Comparison of ENCODE assay signal across 9 mouse cellular contexts in genomic region chr12:54697791-54698250, GRCm38 (mm10). TPM values are rescaled to one million over a fixed set of nuclear protein-coding genes. Genes with fewer than 3 reads are reported as not detected.
DNase-seq lines count a peak whose midpoint lies in the region; ATAC-seq and TF ChIP-seq lines count a peak whose summit lies in the region.
"Had no signal": no experiment of that assay in that cellular context is flagged by ENCODE, and none has a peak within 500 bp of the region (broad histone marks: within the 10 kb centered on the region; RNA-seq: fewer than 3 reads in every experiment).

No protein-coding gene starts in this region.

- intact Hi-C loops in left cerebral cortex, adult 2 months (cut with DNase I) = loop anchor here (5.0 kb wide), 1 partner anchor 309 kb away; no protein-coding TSS in a partner anchor

- no peak for TF ChIP-seq EP300 in liver, postnatal 0 days (IDR thresholded peaks at IDR 0.05; ENCODE audit: low read depth)
- no peak for TF ChIP-seq EP300 in liver, embryonic 14.5 days (IDR thresholded peaks at IDR 0.05; ENCODE audit: low read depth)

- H3K9me3 ChIP-seq in embryonic facial prominence, embryonic 13.5 days = no peaks in the 10 kb centered on the region
- no peaks in the 10 kb centered on the region for H3K9me3 ChIP-seq in embryonic facial prominence, embryonic 10.5 days
- no peaks in the 10 kb centered on the region for H3K9me3 ChIP-seq in liver, embryonic 12.5 days (replicated peaks)
- no peaks in the 10 kb centered on the region for H3K9me3 ChIP-seq in liver, postnatal 0 days (ENCODE audit: low read length)
- H3K9me3 ChIP-seq in liver, embryonic 14.5 days (ENCODE audit: control insufficient read depth, low read length) = no peaks in the 10 kb centered on the region
- H3K9me3 ChIP-seq: intestine, embryonic 15.5 days had no signal

- peak overlapping the region; percentile 46; the same call in 1 of the 2 replicates for H3K9ac ChIP-seq in embryonic facial prominence, embryonic 13.5 days
- peak overlapping the region; percentile 5; the same call in 1 of the 2 replicates for H3K9ac ChIP-seq in liver, embryonic 12.5 days
- H3K9ac ChIP-seq in liver, postnatal 0 days (replicated peaks) = no peak overlapping the region
- no peak overlapping the region; the same call in 1 of the 2 replicates for H3K9ac ChIP-seq in liver, embryonic 14.5 days (replicated peaks)
- H3K9ac ChIP-seq: intestine, embryonic 15.5 days had no signal

- no peak for TF ChIP-seq CTCF in liver, postnatal 0 days (IDR thresholded peaks at IDR 0.05; ENCODE audit: low read depth)
- no peak for TF ChIP-seq CTCF in liver, embryonic 14.5 days (IDR thresholded peaks at IDR 0.05; ENCODE audit: low read depth)
- TF ChIP-seq CTCF in left cerebral cortex, adult 2 months (IDR thresholded peaks at IDR 0.05) = no peak

- H3K27me3 ChIP-seq in embryonic facial prominence, embryonic 13.5 days = no peaks in the 10 kb centered on the region
- H3K27me3 ChIP-seq in embryonic facial prominence, embryonic 10.5 days (replicated peaks; ENCODE audit: low read depth, poor library complexity, severe bottlenecking) = no peaks in the 10 kb centered on the region
- H3K27me3 ChIP-seq in liver, embryonic 12.5 days (replicated peaks) = peaks cover 3% of the 10 kb centered on the region; the same call in 1 of the 2 replicates
- no peaks in the 10 kb centered on the region for H3K27me3 ChIP-seq in liver, postnatal 0 days (ENCODE audit: insufficient read depth, low read length)
- H3K27me3 ChIP-seq in liver, embryonic 14.5 days (ENCODE audit: control insufficient read depth, insufficient read depth, low read length) = no peaks in the 10 kb centered on the region
- H3K27me3 ChIP-seq: intestine, embryonic 15.5 days had no signal

- WGBS in embryonic facial prominence, embryonic 13.5 days = 58% methylated on average over 6 of the region's 6 CpGs
- WGBS in embryonic facial prominence, embryonic 10.5 days = 62% methylated on average over 6 of the region's 6 CpGs
- WGBS in liver, embryonic 12.5 days (ENCODE audit: insufficient replicate concordance) = 43% methylated on average over 6 of the region's 6 CpGs
- WGBS in liver, postnatal 0 days (ENCODE audit: insufficient replicate concordance) = 44% methylated on average over 6 of the region's 6 CpGs
- 40% methylated on average over 6 of the region's 6 CpGs for WGBS in liver, embryonic 14.5 days (ENCODE audit: insufficient replicate concordance)

- H3K4me2 ChIP-seq in embryonic facial prominence, embryonic 13.5 days = no peak overlapping the region
- peak overlapping the region; percentile 13 for H3K4me2 ChIP-seq in liver, embryonic 12.5 days
- H3K4me2 ChIP-seq in liver, postnatal 0 days (ENCODE audit: low read depth, low read length) = no peak overlapping the region
- peak overlapping the region; percentile 20; the same call in 1 of the 2 replicates for H3K4me2 ChIP-seq in liver, embryonic 14.5 days (ENCODE audit: low read depth)
- H3K4me2 ChIP-seq: intestine, embryonic 15.5 days had no signal

- H3K4me1 ChIP-seq in embryonic facial prominence, embryonic 13.5 days = peaks cover 7% of the 10 kb centered on the region; the same call in 1 of the 2 replicates
- H3K4me1 ChIP-seq in embryonic facial prominence, embryonic 10.5 days = peaks cover 4% of the 10 kb centered on the region
- H3K4me1 ChIP-seq in liver, embryonic 12.5 days = peaks cover 46% of the 10 kb centered on the region
- peaks cover 9% of the 10 kb centered on the region for H3K4me1 ChIP-seq in liver, postnatal 0 days (ENCODE audit: insufficient read depth)
- H3K4me1 ChIP-seq in liver, embryonic 14.5 days (replicated peaks; ENCODE audit: control insufficient read depth in 2 of 2, insufficient read depth in 2 of 2, low read length in 1 of 2) = peaks cover 8 to 18% of the 10 kb centered on the region in 2 experiments
- H3K4me1 ChIP-seq: intestine, embryonic 15.5 days had no signal

- no peak for ATAC-seq in embryonic facial prominence, embryonic 13.5 days (ENCODE audit: insufficient number of reproducible peaks, insufficient read depth, low FRiP score, low TSS enrichment, low read depth)
- no peak for ATAC-seq in liver, embryonic 12.5 days
- no peak for ATAC-seq in liver, postnatal 0 days
- no peak for ATAC-seq in liver, embryonic 14.5 days (ENCODE audit: insufficient read depth)
- ATAC-seq in activated CD4-positive, CD25-positive, alpha-beta regulatory T cell, adult 4 months = no peak

- H3K4me3 ChIP-seq in embryonic facial prominence, embryonic 13.5 days = no peak overlapping the region
- H3K4me3 ChIP-seq in embryonic facial prominence, embryonic 10.5 days = no peak overlapping the region
- H3K4me3 ChIP-seq in liver, embryonic 12.5 days = no peak overlapping the region
- H3K4me3 ChIP-seq in liver, postnatal 0 days (ENCODE audit: low read depth, low read length) = no peak overlapping the region
- H3K4me3 ChIP-seq in liver, embryonic 14.5 days (ENCODE audit: insufficient read depth in 1 of 2, low read depth in 2 of 2, low read length in 2 of 2) = no peak overlapping the region
- no peak overlapping the region for H3K4me3 ChIP-seq in left cerebral cortex, adult 2 months
- H3K4me3 ChIP-seq: intestine, embryonic 15.5 days had no signal

- 0 out of 2 replicates have a peak, but pooled peaks cover 1% of the 10 kb centered on the region for H3K36me3 ChIP-seq in embryonic facial prominence, embryonic 13.5 days
- no peaks in the 10 kb centered on the region; the same call in 1 of the 2 replicates for H3K36me3 ChIP-seq in embryonic facial prominence, embryonic 10.5 days (replicated peaks)
- peaks cover under 1% of the 10 kb centered on the region for H3K36me3 ChIP-seq in liver, embryonic 12.5 days
- H3K36me3 ChIP-seq in liver, postnatal 0 days (replicated peaks; ENCODE audit: insufficient read depth, low read length) = peaks cover 1% of the 10 kb centered on the region
- H3K36me3 ChIP-seq in liver, embryonic 14.5 days (replicated peaks; ENCODE audit: control insufficient read depth, insufficient read depth, low read depth) = no peaks in the 10 kb centered on the region
- H3K36me3 ChIP-seq: intestine, embryonic 15.5 days had no signal

- DNase-seq in embryonic facial prominence, embryonic 10.5 days (ENCODE audit: low spot score) = no peak
- no peak for DNase-seq in liver, postnatal 0 days
- DNase-seq in NIH3T3 (ENCODE audit: low read depth) = peak; percentile 60
- DNase-seq in liver, embryonic 14.5 days (ENCODE audit: low read depth in 3 of 3, low spot score in 3 of 3) = no peak
- DNase-seq in left cerebral cortex, adult 2 months (ENCODE audit: extremely low spot score in 1 of 2, low spot score in 2 of 2) = no peak

- no peak overlapping the region for H3K27ac ChIP-seq in embryonic facial prominence, embryonic 13.5 days
- no peak overlapping the region for H3K27ac ChIP-seq in embryonic facial prominence, embryonic 10.5 days (replicated peaks)
- peak overlapping the region; percentile 79 for H3K27ac ChIP-seq in liver, embryonic 12.5 days
- no peak overlapping the region for H3K27ac ChIP-seq in liver, postnatal 0 days (ENCODE audit: low read depth)
- H3K27ac ChIP-seq in liver, embryonic 14.5 days = peak overlapping the region; percentile 69
- no peak overlapping the region for H3K27ac ChIP-seq in left cerebral cortex, adult 2 months

RNA-seq across cellular contexts. Expression of gene Eapp, which starts 2.1 kb away (rescaled TPM):
- 64.7 and 74.5 TPM in 2 replicates for polyA plus RNA-seq in embryonic facial prominence, embryonic 13.5 days (2015; fragmentation: Nextera tagmentation; extraction: Ambion mirVana)
- polyA plus RNA-seq in embryonic facial prominence, embryonic 10.5 days (2016; fragmentation: Nextera tagmentation; extraction: Ambion mirVana) = 64.4 and 72.8 TPM in 2 replicates
- polyA plus RNA-seq in liver, embryonic 12.5 days (2016; fragmentation: Nextera tagmentation; extraction: Ambion mirVana) = 47.1 and 48.3 TPM in 2 replicates
- polyA plus RNA-seq in liver, postnatal 0 days (2015; fragmentation: Nextera tagmentation; extraction: Ambion mirVana) = 40.3 and 44.2 TPM in 2 replicates
- 4.0 and 8.7 TPM in 2 replicates for polyA plus RNA-seq in liver, embryonic 14.5 days (2012; rRNA removed)
- polyA plus RNA-seq in liver, embryonic 14.5 days (2014; fragmentation: Nextera tagmentation; extraction: Ambion mirVana) = 41.8 and 45.7 TPM in 2 replicates
- total RNA-seq in left cerebral cortex, adult 2 months (2021) = 10 to 100 TPM; 37.7 to 42.4 TPM
- polyA plus RNA-seq in activated CD4-positive, CD25-positive, alpha-beta regulatory T cell, adult 4 months (2017; shearing (Covaris generic)) = 100 to 1,000 TPM; 103 to 138 TPM

RNA-seq across cellular contexts. Expression of gene Sptssa, which starts 41.4 kb away (rescaled TPM):
- polyA plus RNA-seq in embryonic facial prominence, embryonic 13.5 days (2015; fragmentation: Nextera tagmentation; extraction: Ambion mirVana) = 207 and 238 TPM in 2 replicates
- 148 and 155 TPM in 2 replicates for polyA plus RNA-seq in embryonic facial prominence, embryonic 10.5 days (2016; fragmentation: Nextera tagmentation; extraction: Ambion mirVana)
- 58.8 and 58.9 TPM in 2 replicates for polyA plus RNA-seq in liver, embryonic 12.5 days (2016; fragmentation: Nextera tagmentation; extraction: Ambion mirVana)
- 119 and 134 TPM in 2 replicates for polyA plus RNA-seq in liver, postnatal 0 days (2015; fragmentation: Nextera tagmentation; extraction: Ambion mirVana)
- polyA plus RNA-seq in liver, embryonic 14.5 days (2012; rRNA removed) = 27.0 and 32.1 TPM in 2 replicates
- 65.1 and 65.2 TPM in 2 replicates for polyA plus RNA-seq in liver, embryonic 14.5 days (2014; fragmentation: Nextera tagmentation; extraction: Ambion mirVana)
- 10 to 100 TPM; 20.8 to 23.3 TPM for total RNA-seq in left cerebral cortex, adult 2 months (2021)
- polyA plus RNA-seq in activated CD4-positive, CD25-positive, alpha-beta regulatory T cell, adult 4 months (2017; shearing (Covaris generic)) = 100 to 1,000 TPM; 207 to 223 TPM

Comparison
In these comparisons a context has a peak if more than half of its experiments do, and no peak if none do; other contexts are left out.
1. H3K27ac ChIP-seq: peak in liver, embryonic 12.5 days (single experiment) and liver, embryonic 14.5 days (single experiment); none in embryonic facial prominence, embryonic 13.5 days (single experiment), embryonic facial prominence, embryonic 10.5 days (single experiment), liver, postnatal 0 days (single experiment) and left cerebral cortex, adult 2 months (single experiment).
2. H3K4me2 ChIP-seq: peak in liver, embryonic 12.5 days (single experiment) and liver, embryonic 14.5 days (single experiment); none in embryonic facial prominence, embryonic 13.5 days (single experiment) and liver, postnatal 0 days (single experiment).
3. H3K9ac ChIP-seq: peak in embryonic facial prominence, embryonic 13.5 days (single experiment) and liver, embryonic 12.5 days (single experiment); none in liver, postnatal 0 days (single experiment) and liver, embryonic 14.5 days (single experiment).